Mouse (Mus musculus) limb, embryonic 11.5 days (tissue): Measurements from ENCODE around the gene Sap25. TPM values are rescaled to one million over a fixed set of nuclear protein-coding genes. Genes with fewer than 3 reads are reported as not detected.

ENCODE experiments used
- ATAC-seq: fragments of 200-750 bp; cut with Nextera tagmentation; 2 replicates; pipeline ENCODE4 v1.8.0; 2017; ENCODE audit warnings: low read depth; ENCODE audit not compliant: insufficient number of reproducible peaks, low FRiP score, low TSS enrichment
- DNase-seq: peaks from one replicate; pipeline ENCODE4 v3.0.0-alpha.2; 2015; ENCODE audit warnings: low spot score
- H3K27ac ChIP-seq: fragments of 300-500 bp; sonication (generic); replicated peaks from 2 replicates; pipeline ENCODE4 v1.5.1; 2014; ENCODE audit warnings: low read depth, mild to moderate bottlenecking, low read length
- H3K27me3 ChIP-seq: fragments of 300-500 bp; sonication (generic); 2 replicates; pipeline ENCODE4 v1.6.1; 2014; ENCODE audit warnings: mild to moderate bottlenecking, low read length, mixed read lengths; ENCODE audit not compliant: control insufficient read depth, insufficient read depth
- H3K36me3 ChIP-seq: fragments of 300-500 bp; sonication (generic); 2 replicates; pipeline ENCODE4 v1.6.1; 2014; ENCODE audit warnings: mild to moderate bottlenecking, low read length, moderate library complexity, mixed read lengths; ENCODE audit not compliant: control insufficient read depth, insufficient read depth
- H3K4me1 ChIP-seq: fragments of 300-500 bp; sonication (generic); 2 replicates; pipeline ENCODE4 v1.6.1; 2014; ENCODE audit warnings: low read length, mixed read lengths; ENCODE audit not compliant: control insufficient read depth, insufficient read depth
- H3K4me2 ChIP-seq: fragments of 300-500 bp; sonication (generic); 2 replicates; pipeline ENCODE4 v1.6.1; 2014; ENCODE audit warnings: low read depth, mild to moderate bottlenecking, moderate library complexity; ENCODE audit not compliant: severe bottlenecking
- H3K4me3 ChIP-seq: fragments of 300-500 bp; sonication (generic); 2 replicates; pipeline ENCODE4 v1.5.1; 2014; ENCODE audit warnings: low read depth, low read length
- H3K9ac ChIP-seq: fragments of 300-500 bp; sonication (generic); 2 replicates; pipeline ENCODE4 v1.6.1; 2014; ENCODE audit warnings: mild to moderate bottlenecking, low read length
- H3K9me3 ChIP-seq: fragments of 300-500 bp; sonication (generic); 2 replicates; pipeline ENCODE4 v1.6.1; 2016; ENCODE audit warnings: low read length; ENCODE audit not compliant: control insufficient read depth
- whole genome bisulfite sequencing: fragments of 180-500 bp; shearing (Covaris S2); extraction: QIAGEN DNeasy Blood & Tissue Kit; methylation state at CpG from one replicate; pipeline ENCODE4 v1.1.7; 2014; 5-methylcytosine and 5-hydroxymethylcytosine counted together
- polyA plus RNA-seq: library from polyadenylated mRNA; unstranded; fragments of >200 nt; fragmentation: Nextera tagmentation; extraction: Ambion mirVana; gene quantifications from 2 replicates; pipeline ENCODE4 v1.2.1, GENCODE M21; 2014

Sap25 gene
- polyA plus RNA-seq, 1 experiment from 2014 or later: 8.2 TPM

GRCm38 (mm10) chr5:137630602-137631001 is 10.5 kb upstream of the Sap25 start:
- Histone ChIP-seq H3K36me3 (peaks cover 5% of the 10 kb centered on the region; the same call in 1 of the 2 replicates), H3K9ac (peak overlapping the region; percentile 23; the same call in 1 of the 2 replicates), H3K4me2 (peak overlapping the region; percentile 76), H3K4me1 (peaks cover 18% of the 10 kb centered on the region), H3K9me3 (no peaks in the 10 kb centered on the region), H3K27me3 (no peaks in the 10 kb centered on the region), H3K27ac (peak overlapping the region; percentile 92; the same call in 1 of the 2 replicates), H3K4me3 (peak overlapping the region; percentile 91)
- DNase-seq: no peak
- 24% methylated on average over 3 of the region's 3 CpGs for WGBS
- no peak for ATAC-seq

- Histone ChIP-seq H3K4me3 (peak overlapping the region; percentile 91; the same call in 1 of the 2 replicates), H3K4me1 (peaks cover 18% of the 10 kb centered on the region), H3K27me3 (no peaks in the 10 kb centered on the region), H3K36me3 (peaks cover 7% of the 10 kb centered on the region), H3K27ac (peak overlapping the region; percentile 58; the same call in 1 of the 2 replicates), H3K9ac (peak overlapping the region; percentile 23), H3K4me2 (peak overlapping the region; percentile 76; the same call in 1 of the 2 replicates), H3K9me3 (no peaks in the 10 kb centered on the region)
- DNase-seq: no peak
- WGBS: 70% methylated on average over 9 of the region's 9 CpGs
- no peak for ATAC-seq
These were observed 10.0 kb upstream of the Sap25 start for GRCm38 (mm10) chr5:137631171-137631570.

DNA sequence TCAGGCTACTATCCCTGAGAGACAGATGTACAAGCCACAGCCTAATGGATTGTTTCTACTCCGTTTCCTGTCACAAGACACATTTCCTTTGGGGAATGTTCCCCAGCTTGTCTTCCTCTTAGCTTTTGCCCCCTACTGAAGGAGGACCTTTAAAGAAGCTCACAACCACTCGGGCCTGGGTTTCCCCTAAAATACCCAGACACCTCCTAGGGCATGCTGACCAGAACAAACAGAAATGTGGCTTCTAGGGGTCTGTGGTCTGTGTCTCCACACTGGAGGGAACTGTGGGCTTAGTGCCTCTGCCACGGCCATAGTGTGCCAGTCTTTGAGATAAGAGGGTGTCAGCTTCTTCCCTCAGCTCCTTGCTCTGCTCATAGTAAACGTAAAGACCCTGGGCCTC is 9.5 kb upstream of the Sap25 start:
- no peak for DNase-seq
- Histone ChIP-seq H3K4me3 (no peak overlapping the region), H3K4me2 (peak overlapping the region; percentile 76; the same call in 1 of the 2 replicates), H3K9ac (no peak overlapping the region; the same call in 1 of the 2 replicates), H3K27me3 (no peaks in the 10 kb centered on the region), H3K36me3 (peaks cover 9% of the 10 kb centered on the region), H3K9me3 (no peaks in the 10 kb centered on the region), H3K4me1 (peaks cover 18% of the 10 kb centered on the region), H3K27ac (peak overlapping the region; percentile 58; the same call in 1 of the 2 replicates)
- no peak for ATAC-seq
- 78% methylated on average over 4 of the region's 4 CpGs for WGBS

DNA sequence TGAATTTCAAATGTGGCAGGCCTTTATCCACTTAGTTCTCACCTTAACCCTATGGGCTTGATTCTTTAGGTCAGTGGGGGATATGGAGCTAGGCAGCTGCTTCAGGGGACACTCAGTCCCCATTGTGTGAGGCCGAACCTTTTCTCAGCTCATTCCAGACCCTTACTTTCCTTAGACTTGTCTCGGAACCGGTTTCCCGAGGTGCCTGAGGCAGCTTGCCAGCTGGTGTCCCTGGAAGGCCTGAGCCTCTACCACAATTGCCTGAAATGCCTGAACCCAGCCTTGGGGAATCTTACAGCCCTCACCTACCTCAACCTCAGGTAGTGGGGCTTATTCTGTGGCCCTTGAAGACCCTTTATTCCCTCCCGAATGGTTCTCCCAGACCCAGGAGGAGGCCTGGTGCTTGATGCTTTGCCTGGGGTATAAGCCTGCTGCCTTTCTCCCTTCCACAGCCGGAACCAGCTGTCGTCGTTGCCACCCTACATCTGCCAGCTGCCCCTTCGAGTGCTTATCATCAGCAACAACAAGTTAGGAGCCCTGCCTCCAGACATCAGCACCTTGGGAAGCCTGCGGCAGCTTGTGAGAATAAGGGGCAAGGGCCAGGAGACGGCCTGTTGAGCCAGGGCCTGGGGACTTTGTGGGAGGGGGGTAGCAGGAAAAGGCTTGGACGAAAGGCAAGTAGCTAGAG is 7.6 kb upstream of the Sap25 start:
- no peak overlapping the region for H3K27ac ChIP-seq
- no peak overlapping the region for H3K4me2 ChIP-seq
- H3K9ac ChIP-seq: no peak overlapping the region
- ATAC-seq (no peak), DNase-seq (no peak)
- WGBS: 80% methylated on average over 12 of the region's 12 CpGs
- H3K9me3 ChIP-seq: no peaks in the 10 kb centered on the region
- H3K4me1 ChIP-seq: peaks cover 18% of the 10 kb centered on the region
- no peak overlapping the region for H3K4me3 ChIP-seq
- peaks cover 20% of the 10 kb centered on the region for H3K36me3 ChIP-seq
- no peaks in the 10 kb centered on the region for H3K27me3 ChIP-seq

GRCm38 (mm10) chr5:137639472-137639871 is 1.7 kb upstream of the Sap25 start:
- ATAC-seq (no peak), DNase-seq (no peak)
- Histone ChIP-seq H3K4me1 (no peaks in the 10 kb centered on the region), H3K27ac (no peak overlapping the region), H3K36me3 (peaks cover 39% of the 10 kb centered on the region), H3K9me3 (no peaks in the 10 kb centered on the region), H3K4me3 (no peak overlapping the region), H3K27me3 (peaks cover 2% of the 10 kb centered on the region; the same call in 1 of the 2 replicates), H3K4me2 (no peak overlapping the region), H3K9ac (no peak overlapping the region)
- WGBS: 80% methylated on average over 7 of the region's 7 CpGs

GRCm38 (mm10) chr5:137642886-137643285 is 1.8 kb downstream of the Sap25 start:
- ATAC-seq (no peak), DNase-seq (no peak)
- Histone ChIP-seq H3K4me1 (peaks cover 17% of the 10 kb centered on the region), H3K9ac (no peak overlapping the region), H3K9me3 (no peaks in the 10 kb centered on the region), H3K36me3 (peaks cover 21% of the 10 kb centered on the region), H3K27ac (no peak overlapping the region), H3K4me3 (no peak overlapping the region), H3K4me2 (no peak overlapping the region), H3K27me3 (peaks cover 10% of the 10 kb centered on the region)
- WGBS: 61% methylated on average over 4 of the region's 4 CpGs

DNA sequence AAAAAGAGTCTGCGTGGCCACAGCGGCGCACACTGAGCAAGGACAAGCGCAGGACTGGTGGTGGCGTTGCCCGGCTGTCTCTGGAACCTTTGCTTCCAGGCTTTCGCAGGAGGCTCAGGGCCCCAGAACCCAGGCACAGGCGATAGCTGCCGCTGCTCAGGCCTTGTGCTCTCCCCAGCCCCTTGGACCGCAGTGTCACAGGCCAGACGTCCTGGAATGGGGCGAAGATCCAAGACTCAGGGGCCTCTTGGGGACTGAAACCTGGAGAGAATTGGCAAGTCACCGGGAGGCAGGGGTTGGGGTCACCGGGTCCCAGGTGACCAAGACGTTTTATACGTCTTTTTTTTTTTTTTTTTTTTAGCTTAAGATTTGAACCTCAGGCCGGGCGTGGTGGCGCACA is 3.4 kb downstream of the Sap25 start:
- Histone ChIP-seq H3K27ac (no peak overlapping the region), H3K9me3 (no peaks in the 10 kb centered on the region), H3K27me3 (peaks cover 10% of the 10 kb centered on the region), H3K4me1 (peaks cover 33% of the 10 kb centered on the region), H3K36me3 (peaks cover 13% of the 10 kb centered on the region), H3K9ac (no peak overlapping the region), H3K4me3 (no peak overlapping the region), H3K4me2 (no peak overlapping the region)
- ATAC-seq: no peak
- DNase-seq: no peak
- WGBS: 36% methylated on average over 19 of the region's 19 CpGs

GRCm38 (mm10) chr5:137645091-137645651 is 4.0 kb downstream of the Sap25 start:
- Histone ChIP-seq H3K4me2 (peak overlapping the region; percentile 51), H3K36me3 (peaks cover 7% of the 10 kb centered on the region), H3K9ac (peak overlapping the region; percentile 27; the same call in 1 of the 2 replicates), H3K4me3 (peak overlapping the region; percentile 32), H3K27ac (no peak overlapping the region), H3K27me3 (peaks cover 10% of the 10 kb centered on the region), H3K9me3 (no peaks in the 10 kb centered on the region), H3K4me1 (peaks cover 39% of the 10 kb centered on the region)
- WGBS: under 1% methylated on average over 44 of the region's 44 CpGs
- ATAC-seq (no peak), DNase-seq (peak; percentile 54)
